Mouse (Mus musculus) forebrain, postnatal 0 days (tissue): ENCODE results near the gene Tbxas1. TPM values are rescaled to one million over a fixed set of nuclear protein-coding genes. Genes with fewer than 3 reads are reported as not detected.
A peak's percentile ranks its signal among the peaks of the same experiment; 100 is the strongest.

ENCODE experiments used
- ATAC-seq: fragments of 200-750 bp; cut with Nextera tagmentation; 2 replicates; pipeline ENCODE4 v1.8.0; 2017; ENCODE audit warnings: mild to moderate bottlenecking, moderate library complexity
- DNase-seq: peaks from one replicate; pipeline ENCODE4 v3.0.0-alpha.2; 2015
- H3K27ac ChIP-seq: fragments of 300-500 bp; sonication (generic); 2 replicates; pipeline ENCODE4 v1.5.1; 2014; ENCODE audit warnings: low read depth, mild to moderate bottlenecking, antibody characterized with exemption, low read length, moderate library complexity, mixed read lengths
- H3K27me3 ChIP-seq: fragments of 300-500 bp; sonication (generic); 2 replicates; pipeline ENCODE4 v1.6.1; 2014; ENCODE audit warnings: mild to moderate bottlenecking, low read length, mixed read lengths; ENCODE audit not compliant: insufficient read depth
- H3K36me3 ChIP-seq: fragments of 300-500 bp; sonication (generic); 2 replicates; pipeline ENCODE4 v1.6.1; 2014; ENCODE audit warnings: mild to moderate bottlenecking, moderate library complexity; ENCODE audit not compliant: insufficient read depth
- H3K4me1 ChIP-seq: fragments of 300-500 bp; sonication (generic); 2 replicates; pipeline ENCODE4 v1.6.1; 2014; ENCODE audit warnings: antibody characterized with exemption; ENCODE audit not compliant: insufficient read depth
- H3K4me2 ChIP-seq: fragments of 300-500 bp; sonication (generic); 2 replicates; pipeline ENCODE4 v1.6.1; 2014; ENCODE audit warnings: low read depth, mild to moderate bottlenecking, moderate library complexity
- H3K4me3 ChIP-seq: fragments of 300-500 bp; sonication (generic); 2 replicates; pipeline ENCODE4 v1.5.1; 2014; ENCODE audit warnings: low read depth, low read length, mixed read lengths
- H3K9ac ChIP-seq: fragments of 300-500 bp; sonication (generic); 2 replicates; pipeline ENCODE4 v1.6.1; 2014; ENCODE audit warnings: mild to moderate bottlenecking
- H3K9me3 ChIP-seq: fragments of 300-500 bp; sonication (generic); 2 replicates; pipeline ENCODE4 v1.6.1; 2016; ENCODE audit warnings: low read length
- CTCF ChIP-seq: sonication (generic); IDR thresholded peaks from 2 replicates; pipeline ENCODE4 v1.5.1; 2016; ENCODE audit warnings: antibody characterized with exemption, control low read depth, low read depth
- WGBS: fragments of 180-500 bp; shearing (Covaris S2); extraction: QIAGEN DNeasy Blood & Tissue Kit; methylation state at CpG from one replicate; pipeline ENCODE4 v1.1.7; 2014; 5-methylcytosine and 5-hydroxymethylcytosine counted together
- polyA plus RNA-seq: library from polyadenylated mRNA; unstranded; fragments of >200 nt; fragmentation: Nextera tagmentation; extraction: Ambion mirVana; gene quantifications from 2 replicates; pipeline ENCODE4 v1.2.1, GENCODE M21; 2015
- total RNA-seq: library from RNA; depleted of rRNA; stranded (reverse); fragments of >200 nt; gene quantifications from 2 replicates; pipeline ENCODE4 v1.2.3, GENCODE M21; 2014

The Tbxas1 gene
- total and polyA plus RNA-seq, 2 experiments from 2014 or later, result 1.5 to 2.0 TPM

- DNase-seq (no peak), ATAC-seq (no peak)
- 74% methylated on average over 6 of the region's 6 CpGs for WGBS
- no peaks in the 10 kb centered on the region for H3K27me3 ChIP-seq
- peaks cover 3% of the 10 kb centered on the region; the same call in 1 of the 2 replicates for H3K4me1 ChIP-seq
- H3K4me2 ChIP-seq, result no peak overlapping the region
- H3K9ac ChIP-seq, result no peak overlapping the region
- no peak overlapping the region for H3K4me3 ChIP-seq
- no peaks in the 10 kb centered on the region for H3K9me3 ChIP-seq
- TF ChIP-seq CTCF, result no peak
- H3K36me3 ChIP-seq, result no peaks in the 10 kb centered on the region
- no peak overlapping the region for H3K27ac ChIP-seq
Observed at GRCm38 (mm10) chr6:38920141-38920540, 44.9 kb downstream of the Tbxas1 start.

- no peaks in the 10 kb centered on the region for H3K9me3 ChIP-seq
- no peak overlapping the region for H3K4me3 ChIP-seq
- H3K36me3 ChIP-seq, result no peaks in the 10 kb centered on the region
- 83% methylated on average over 17 of the region's 17 CpGs for WGBS
- H3K27ac ChIP-seq, result no peak overlapping the region
- no peaks in the 10 kb centered on the region for H3K27me3 ChIP-seq
- no peak overlapping the region for H3K4me2 ChIP-seq
- peaks cover 3% of the 10 kb centered on the region; the same call in 1 of the 2 replicates for H3K4me1 ChIP-seq
- ATAC-seq, result no peak
- H3K9ac ChIP-seq, result no peak overlapping the region
- no peak for DNase-seq
- no peak for TF ChIP-seq CTCF
Observed at GRCm38 (mm10) chr6:38921095-38921809, 46.0 kb downstream of the Tbxas1 start.

- Histone ChIP-seq H3K9me3 (no peaks in the 10 kb centered on the region), H3K27ac (no peak overlapping the region), H3K4me1 (peaks cover 3% of the 10 kb centered on the region; the same call in 1 of the 2 replicates), H3K4me3 (no peak overlapping the region), H3K36me3 (no peaks in the 10 kb centered on the region), H3K27me3 (no peaks in the 10 kb centered on the region), H3K4me2 (no peak overlapping the region), H3K9ac (no peak overlapping the region)
- WGBS, result 90% methylated on average over 8 of the region's 8 CpGs
- no peak for ATAC-seq
- DNase-seq, result no peak
- TF ChIP-seq CTCF, result no peak
Observed at GRCm38 (mm10) chr6:38921810-38922116, 46.6 kb downstream of the Tbxas1 start.

- no peak overlapping the region for H3K4me3 ChIP-seq
- no peaks in the 10 kb centered on the region for H3K9me3 ChIP-seq
- no peak overlapping the region for H3K4me2 ChIP-seq
- H3K36me3 ChIP-seq, result no peaks in the 10 kb centered on the region
- ATAC-seq (peak; percentile 23; the same call in 1 of the 2 replicates), DNase-seq (peak; percentile 35)
- H3K9ac ChIP-seq, result no peak overlapping the region
- no peak overlapping the region for H3K27ac ChIP-seq
- H3K27me3 ChIP-seq, result no peaks in the 10 kb centered on the region
- 19% methylated on average over 2 of the region's 2 CpGs for WGBS
- no peak for TF ChIP-seq CTCF
- peaks cover 3% of the 10 kb centered on the region; the same call in 1 of the 2 replicates for H3K4me1 ChIP-seq
Observed at GRCm38 (mm10) chr6:38922517-38922916, 47.3 kb downstream of the Tbxas1 start.

GRCm38 (mm10) chr6:38923450-38923849 lies 48.2 kb downstream of the Tbxas1 start:
- H3K4me1 ChIP-seq, result peaks cover 3% of the 10 kb centered on the region; the same call in 1 of the 2 replicates
- WGBS, result 87% methylated on average over 4 of the region's 4 CpGs

GRCm38 (mm10) chr6:38923870-38924817 lies 48.9 kb downstream of the Tbxas1 start:
- ATAC-seq (no peak), DNase-seq (no peak)
- no peak overlapping the region for H3K4me3 ChIP-seq
- H3K36me3 ChIP-seq, result no peaks in the 10 kb centered on the region
- H3K27ac ChIP-seq, result no peak overlapping the region
- no peak for TF ChIP-seq CTCF
- H3K27me3 ChIP-seq, result no peaks in the 10 kb centered on the region
- H3K9me3 ChIP-seq, result no peaks in the 10 kb centered on the region
- H3K9ac ChIP-seq, result no peak overlapping the region
- WGBS, result 94% methylated on average over 18 of the region's 18 CpGs
- no peak overlapping the region for H3K4me2 ChIP-seq
- H3K4me1 ChIP-seq, result peaks cover 3% of the 10 kb centered on the region; the same call in 1 of the 2 replicates

More at GRCm38 (mm10) chr6:38923450-38923849, 48.2 kb downstream of the Tbxas1 start:
- Histone ChIP-seq H3K27ac (no peak overlapping the region), H3K9me3 (no peaks in the 10 kb centered on the region), H3K36me3 (no peaks in the 10 kb centered on the region), H3K27me3 (no peaks in the 10 kb centered on the region), H3K9ac (no peak overlapping the region), H3K4me3 (no peak overlapping the region), H3K4me2 (no peak overlapping the region)
- DNase-seq, result no peak
- TF ChIP-seq CTCF, result no peak
- ATAC-seq, result no peak
